Mouse (Mus musculus) gastrocnemius, postnatal 10 days (tissue): ENCODE measurements around the gene Proser2. TPM values are rescaled to one million over a fixed set of nuclear protein-coding genes. Genes with fewer than 3 reads are reported as not detected.
"Not testable (repeated sequence)": the region's sequence is repeated elsewhere in the genome, so short reads cannot be mapped to it uniquely, and the experiment has no call there.

Experiments
- DNase-seq: peaks from one replicate; pipeline ENCODE4 v3.0.0; 2021; ENCODE audit warnings: mixed read lengths
- total RNA-seq, 2 experiments: library from RNA; stranded (reverse); gene quantifications; 2 replicates each; pipeline ENCODE4 v1.2.3; 2021

The Proser2 gene
- total RNA-seq, 2 experiments from 2014 or later: 4.0 to 4.4 TPM

- DNase-seq: no peak
Observed at GRCm38 (mm10) chr2:6128881-6129280, 1.1 kb downstream of the Proser2 start.

DNA sequence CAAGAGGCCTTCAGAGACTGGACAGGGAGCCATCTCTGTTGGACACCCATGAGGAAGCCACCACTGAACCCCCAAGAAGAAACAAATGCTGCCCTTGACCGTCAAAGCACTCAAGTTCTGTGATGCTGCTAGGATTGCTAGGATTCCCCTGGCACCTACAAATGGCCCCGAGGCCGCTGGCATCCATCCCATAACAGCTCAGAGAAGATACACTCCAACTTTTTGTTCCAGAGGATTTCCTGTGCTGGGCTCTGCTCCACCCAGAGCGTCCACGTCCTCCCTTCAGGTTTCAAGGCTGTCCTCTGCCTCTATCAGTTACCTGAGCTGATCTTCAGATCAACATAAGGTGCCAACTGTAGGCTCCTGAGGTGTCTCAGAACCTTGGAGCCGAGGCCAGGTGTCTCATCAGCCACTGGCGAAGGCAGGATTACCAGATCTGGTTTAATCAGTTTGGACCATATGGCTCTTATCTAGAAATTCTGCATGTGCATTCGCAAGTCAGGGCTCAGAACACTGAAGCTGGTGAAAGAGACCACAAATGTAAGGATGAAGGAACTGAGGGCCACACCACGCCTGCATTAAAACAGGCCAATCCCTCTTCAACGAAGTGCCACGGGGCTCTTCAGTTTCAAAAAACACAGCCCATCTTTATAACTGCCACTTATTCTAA lies 1.7 kb downstream of the Proser2 start:
- DNase-seq: no peak

DNA sequence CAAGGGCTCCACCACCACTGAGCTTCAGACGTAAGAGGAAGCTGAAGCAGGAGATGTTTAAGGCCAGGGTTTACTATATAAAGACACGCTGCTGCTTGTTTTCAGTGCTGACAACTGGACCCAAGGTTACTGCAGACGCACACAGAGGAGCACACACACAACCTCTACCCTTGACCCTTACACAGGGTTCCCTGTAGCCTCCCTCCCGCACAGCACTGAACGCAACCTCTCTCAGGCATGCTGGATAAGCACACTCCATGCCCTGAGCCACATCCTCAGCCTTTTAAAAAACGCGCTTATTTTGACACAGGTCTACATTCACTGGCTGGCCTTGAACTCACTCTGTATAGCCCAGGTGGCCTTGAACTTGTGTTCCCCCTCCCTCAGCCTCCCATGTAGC lies 7.0 kb downstream of the Proser2 start:
- DNase-seq: no peak

DNA sequence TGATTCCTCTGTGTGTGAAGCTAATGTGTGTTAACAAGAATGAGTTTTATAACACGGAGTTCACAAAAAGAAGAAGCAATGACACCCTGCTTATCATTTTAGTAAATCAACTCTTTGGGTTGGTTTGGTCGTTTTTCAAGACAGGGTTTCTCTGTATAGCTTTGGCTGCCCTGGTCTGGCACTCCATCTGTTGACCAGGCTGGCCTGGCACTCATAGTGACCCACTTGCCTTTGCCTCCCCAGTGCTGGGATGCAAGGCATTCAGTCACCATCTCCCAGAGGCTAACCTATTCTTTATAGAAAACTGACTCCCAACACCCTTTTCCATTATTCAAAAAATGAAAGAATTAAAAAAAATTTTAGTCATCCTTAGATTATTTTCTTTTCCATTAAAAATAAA lies 8.9 kb downstream of the Proser2 start:
- DNase-seq: no peak

- no peak for DNase-seq
Observed at GRCm38 (mm10) chr2:6118246-6118645, 11.8 kb downstream of the Proser2 start.

DNA sequence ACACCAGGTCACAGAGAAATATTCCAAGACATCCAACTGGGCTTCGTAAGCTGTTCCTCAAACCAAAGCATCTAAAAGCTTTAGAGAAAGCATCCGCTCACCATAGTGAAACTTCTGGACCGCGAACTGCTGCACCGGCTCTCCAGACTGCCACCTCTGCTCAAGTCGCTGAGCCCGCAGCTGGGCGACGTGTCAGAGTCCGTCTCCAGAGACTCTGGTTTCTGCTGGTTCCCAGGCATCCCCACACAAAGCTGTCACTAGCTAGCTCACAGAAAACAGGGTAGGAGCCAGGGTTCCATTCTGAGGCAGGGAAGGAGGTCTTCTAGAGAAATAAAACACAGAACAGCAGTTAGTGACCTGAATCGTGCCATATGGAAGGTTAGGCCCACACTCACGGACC lies 16.2 kb downstream of the Proser2 start:
- DNase-seq: no peak

DNA sequence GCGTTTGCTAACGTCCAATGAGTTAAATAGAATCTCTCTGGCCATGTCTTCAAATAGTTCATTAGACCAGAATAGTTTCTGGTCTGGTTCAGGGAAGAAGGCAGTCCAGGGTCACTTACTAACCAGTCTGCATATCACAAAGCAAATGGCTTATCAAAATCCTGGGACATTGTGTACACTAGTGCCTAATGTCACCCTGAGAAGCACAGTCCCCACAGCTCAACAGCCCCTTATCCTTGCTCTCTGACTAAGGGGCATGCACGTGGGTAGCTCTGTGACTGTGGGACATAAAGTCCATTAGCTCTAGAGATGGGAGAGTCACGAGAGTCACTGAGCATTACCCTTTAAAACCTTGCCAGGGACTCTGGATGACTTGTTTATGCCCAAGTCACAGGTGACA lies 17.4 kb downstream of the Proser2 start:
- DNase-seq: no peak

DNA sequence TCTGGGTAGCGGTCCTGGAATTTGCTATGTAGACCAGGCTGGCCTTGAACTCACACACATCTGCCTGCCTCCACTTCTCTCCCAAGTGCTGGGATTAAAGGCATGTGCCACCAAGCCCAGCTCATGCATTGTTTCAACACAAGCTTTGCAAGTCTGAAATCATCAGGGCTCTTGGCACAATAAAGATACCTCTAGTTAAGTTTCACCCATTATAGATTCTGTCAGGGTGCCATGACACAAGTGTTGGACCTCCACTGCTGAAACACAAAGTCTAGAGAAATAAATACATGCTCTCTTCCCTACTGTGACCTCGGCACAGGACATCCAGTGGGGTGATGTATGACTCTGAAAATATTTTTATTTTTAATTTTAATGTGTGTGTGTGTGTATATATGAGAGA lies 24.6 kb downstream of the Proser2 start:
- no peak for DNase-seq

DNA sequence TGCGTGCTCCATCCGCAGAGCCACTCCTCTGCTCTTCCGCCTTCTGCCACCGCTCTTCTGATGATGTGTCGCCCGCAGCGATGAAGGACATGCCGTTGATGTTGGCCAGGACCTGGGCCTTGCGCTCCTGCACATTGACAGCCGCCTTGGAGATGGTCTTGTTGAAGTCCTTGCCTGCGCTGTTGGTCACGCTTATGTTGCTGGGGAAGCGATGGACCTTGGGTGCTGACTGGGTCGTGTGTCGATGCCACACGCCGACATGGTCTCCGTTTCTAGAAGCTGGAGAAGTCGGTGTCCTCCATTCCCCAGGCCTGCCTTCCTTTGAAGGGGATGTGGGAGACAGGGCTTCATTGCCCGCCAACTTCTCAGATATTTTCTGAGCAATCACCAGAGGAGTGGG lies 29.3 kb downstream of the Proser2 start:
- no peak for DNase-seq

GRCm38 (mm10) chr2:6100027-6100749 lies 29.8 kb downstream of the Proser2 start:
- DNase-seq: peak; percentile 47

GRCm38 (mm10) chr2:6099443-6099842 lies 30.6 kb downstream of the Proser2 start:
- DNase-seq: no peak

DNA sequence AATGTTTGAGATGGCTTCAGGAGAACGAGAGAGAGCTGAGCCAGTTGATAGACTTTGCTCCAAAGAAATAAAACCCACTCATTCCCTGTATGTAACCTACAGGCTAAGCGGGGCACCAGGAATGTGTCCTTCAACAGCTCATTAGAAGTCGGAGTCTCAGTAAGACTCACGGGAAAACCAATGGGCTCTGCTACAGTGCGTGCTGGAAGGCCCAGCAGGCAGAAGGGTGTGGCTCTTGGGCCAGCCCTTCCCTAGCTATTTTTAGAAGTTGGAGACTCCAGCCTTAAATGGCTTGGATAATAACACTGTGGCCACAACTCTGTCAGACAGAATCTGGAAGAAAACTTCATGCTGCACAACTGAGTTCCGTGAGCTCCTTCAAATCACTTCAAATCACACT lies 31.1 kb downstream of the Proser2 start:
- DNase-seq: no peak

DNA sequence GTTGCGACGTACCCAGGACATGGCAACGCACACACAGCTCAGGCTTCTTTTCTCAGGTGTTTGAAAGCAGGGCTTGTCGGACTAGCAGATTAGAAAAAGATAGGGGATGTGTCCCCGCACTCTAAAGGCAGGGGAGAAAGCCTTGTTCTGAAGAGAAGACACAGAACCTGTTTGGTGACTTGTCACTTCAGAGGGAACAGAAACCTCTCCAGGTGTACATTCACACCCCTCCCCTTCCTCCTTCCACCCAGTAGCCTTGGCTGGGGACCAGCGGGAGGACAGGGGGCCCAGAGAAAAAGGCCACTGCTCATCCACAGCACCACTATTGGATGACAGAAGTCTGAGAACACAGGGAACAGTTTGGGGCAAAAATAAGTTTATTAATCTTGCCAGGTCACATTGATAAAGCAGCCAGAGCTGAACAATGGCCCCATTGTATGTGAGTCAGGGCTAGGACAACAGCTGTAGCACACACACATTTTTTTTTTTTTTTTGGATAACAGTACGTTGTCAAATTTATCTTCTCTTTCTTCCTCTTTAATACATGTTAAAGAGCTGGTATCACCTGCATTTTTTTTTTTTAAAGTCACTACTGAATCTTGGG lies 32.8 kb downstream of the Proser2 start:
- no peak for DNase-seq

- not testable (repeated sequence) for DNase-seq
Observed at GRCm38 (mm10) chr2:6089941-6090340, 40.1 kb downstream of the Proser2 start.

GRCm38 (mm10) chr2:6087151-6087550 lies 42.9 kb downstream of the Proser2 start:
- peak; percentile 25 for DNase-seq

GRCm38 (mm10) chr2:6085622-6086530 lies 44.1 kb downstream of the Proser2 start:
- no peak for DNase-seq

DNA sequence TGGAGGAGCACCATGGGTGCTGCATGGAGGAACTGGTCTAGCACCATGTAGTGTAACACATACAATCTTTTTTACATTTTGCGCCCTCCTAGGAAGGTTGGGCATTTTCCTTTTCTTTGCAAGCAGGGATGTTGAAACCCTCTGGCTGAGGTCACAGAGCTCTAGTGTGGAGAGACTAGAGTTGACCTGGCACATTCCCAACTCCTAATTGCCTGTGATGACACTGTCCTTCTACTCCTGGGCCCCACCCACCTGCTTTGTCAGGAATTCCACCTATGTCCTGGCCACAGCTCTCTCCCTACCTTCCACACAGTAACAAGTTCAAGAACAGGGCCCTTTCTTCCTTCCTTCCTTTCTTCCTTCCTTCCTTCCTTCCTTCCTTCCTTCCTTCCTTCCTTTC lies 46.3 kb downstream of the Proser2 start:
- no peak for DNase-seq

DNA sequence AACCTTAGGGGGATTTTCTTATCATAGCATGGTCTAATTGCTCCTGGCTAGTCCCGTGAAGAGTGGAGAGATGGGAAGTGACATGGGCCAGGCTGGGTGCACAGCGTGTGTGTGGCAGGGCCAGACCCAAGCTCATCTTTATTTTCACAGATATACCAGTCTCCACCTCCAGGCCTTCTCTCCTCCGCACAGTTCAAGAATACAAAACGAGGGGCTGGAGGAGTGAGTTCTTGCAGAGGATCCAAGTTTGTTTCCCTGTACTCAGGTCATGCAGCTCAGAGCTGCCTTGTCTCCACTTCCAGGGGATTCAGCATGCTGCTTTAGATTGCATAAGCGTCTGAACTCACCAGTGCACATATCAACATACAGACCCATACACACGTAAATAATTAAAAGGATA lies 47.4 kb downstream of the Proser2 start:
- DNase-seq: no peak

GRCm38 (mm10) chr2:6081108-6081507 lies 48.9 kb downstream of the Proser2 start:
- no peak for DNase-seq

GRCm38 (mm10) chr2:6080037-6080436 lies 50.0 kb downstream of the Proser2 start:
- no peak for DNase-seq

GRCm38 (mm10) chr2:6075530-6075896 lies 54.5 kb downstream of the Proser2 start:
- no peak for DNase-seq

DNA sequence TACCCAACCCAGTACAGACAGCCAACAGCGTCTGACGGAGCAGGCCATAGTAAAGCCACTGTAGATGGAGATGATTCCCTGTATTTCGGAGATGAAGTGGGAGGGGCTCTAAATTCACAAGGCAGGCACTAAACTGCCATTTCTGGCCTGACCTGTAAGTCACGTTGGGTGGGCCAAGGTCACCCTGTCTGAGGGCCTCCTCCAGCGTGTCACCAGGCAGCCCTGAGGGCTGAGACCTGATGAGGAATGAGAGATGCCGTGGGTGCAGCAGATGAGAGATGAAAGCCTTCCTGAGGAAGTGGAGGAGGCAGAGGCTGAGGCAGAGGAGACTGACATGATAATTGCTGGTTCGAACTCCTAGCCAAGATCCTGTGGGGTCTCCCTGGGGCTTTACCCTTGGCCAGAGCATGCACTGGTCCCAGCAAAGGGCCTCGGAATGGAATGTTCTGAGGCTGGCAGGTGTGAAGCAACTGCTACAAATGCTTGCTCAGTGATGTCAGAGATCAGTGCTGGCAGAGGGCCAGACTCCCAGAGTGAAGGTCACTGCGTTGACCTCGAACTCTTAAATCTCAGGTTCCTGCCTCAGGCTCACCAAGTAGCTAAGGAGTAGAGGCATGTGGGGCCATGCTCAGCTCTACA lies 55.0 kb downstream of the Proser2 start:
- DNase-seq: peak; percentile 37
